Mouse (Mus musculus) splenic B cell, adult 2 months (primary cell): Measurements from ENCODE around the gene Itm2c.

Experiments used
- DNase-seq: peaks from one replicate; pipeline ENCODE4 v3.0.0-alpha.2; 2011; ENCODE audit warnings: low read depth, low spot score
- H3K27me3 ChIP-seq: 2 replicates; pipeline ENCODE4 v1.6.1; 2012; ENCODE audit warnings: mild to moderate bottlenecking, low read length, moderate library complexity, mixed read lengths; ENCODE audit not compliant: control insufficient read depth, poor library complexity, insufficient read depth, severe bottlenecking
- H3K36me3 ChIP-seq: 2 replicates; pipeline ENCODE4 v1.6.1; 2012; ENCODE audit warnings: mild to moderate bottlenecking, low read length, moderate library complexity, mixed read lengths; ENCODE audit not compliant: control insufficient read depth, poor library complexity, insufficient read depth, severe bottlenecking

Itm2c gene

GRCm38 (mm10) chr1:85894748-85895360 lies 773 bp downstream of the Itm2c start:
- H3K27me3 ChIP-seq = no peaks in the 10 kb centered on the region
- DNase-seq = peak; percentile 22

GRCm38 (mm10) chr1:85895391-85895837 lies 1.3 kb downstream of the Itm2c start:
- peak; percentile 82 for DNase-seq
- Histone ChIP-seq H3K27me3 (no peaks in the 10 kb centered on the region), H3K36me3 (no peaks in the 10 kb centered on the region)

More at GRCm38 (mm10) chr1:85894748-85895360, 773 bp downstream of the Itm2c start:
- no peaks in the 10 kb centered on the region for H3K36me3 ChIP-seq

DNA sequence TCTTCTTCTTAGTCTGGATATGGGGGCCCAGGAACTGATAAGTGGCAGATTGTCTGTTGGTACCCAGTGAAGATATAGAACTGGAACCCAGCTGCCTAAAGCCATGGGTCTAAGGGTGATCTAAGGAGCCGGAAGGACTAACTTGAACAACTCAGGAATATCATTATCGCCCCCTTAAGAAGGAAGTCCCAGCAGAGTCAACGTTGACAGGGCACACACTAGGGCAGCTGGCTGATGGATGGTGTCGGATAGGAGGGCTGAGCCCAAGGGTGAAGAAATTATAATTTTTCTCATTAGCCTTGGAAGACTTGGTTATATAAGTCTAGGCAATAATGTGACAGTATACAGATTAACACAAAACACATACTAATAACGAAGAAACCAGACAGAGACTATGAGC lies 2.0 kb downstream of the Itm2c start:
- H3K27me3 ChIP-seq = no peaks in the 10 kb centered on the region
- H3K36me3 ChIP-seq = no peaks in the 10 kb centered on the region
- no peak for DNase-seq

- Histone ChIP-seq H3K27me3 (no peaks in the 10 kb centered on the region), H3K36me3 (no peaks in the 10 kb centered on the region)
- DNase-seq = peak; percentile 38
These were observed 3.0 kb downstream of the Itm2c start for GRCm38 (mm10) chr1:85896781-85897700.

DNA sequence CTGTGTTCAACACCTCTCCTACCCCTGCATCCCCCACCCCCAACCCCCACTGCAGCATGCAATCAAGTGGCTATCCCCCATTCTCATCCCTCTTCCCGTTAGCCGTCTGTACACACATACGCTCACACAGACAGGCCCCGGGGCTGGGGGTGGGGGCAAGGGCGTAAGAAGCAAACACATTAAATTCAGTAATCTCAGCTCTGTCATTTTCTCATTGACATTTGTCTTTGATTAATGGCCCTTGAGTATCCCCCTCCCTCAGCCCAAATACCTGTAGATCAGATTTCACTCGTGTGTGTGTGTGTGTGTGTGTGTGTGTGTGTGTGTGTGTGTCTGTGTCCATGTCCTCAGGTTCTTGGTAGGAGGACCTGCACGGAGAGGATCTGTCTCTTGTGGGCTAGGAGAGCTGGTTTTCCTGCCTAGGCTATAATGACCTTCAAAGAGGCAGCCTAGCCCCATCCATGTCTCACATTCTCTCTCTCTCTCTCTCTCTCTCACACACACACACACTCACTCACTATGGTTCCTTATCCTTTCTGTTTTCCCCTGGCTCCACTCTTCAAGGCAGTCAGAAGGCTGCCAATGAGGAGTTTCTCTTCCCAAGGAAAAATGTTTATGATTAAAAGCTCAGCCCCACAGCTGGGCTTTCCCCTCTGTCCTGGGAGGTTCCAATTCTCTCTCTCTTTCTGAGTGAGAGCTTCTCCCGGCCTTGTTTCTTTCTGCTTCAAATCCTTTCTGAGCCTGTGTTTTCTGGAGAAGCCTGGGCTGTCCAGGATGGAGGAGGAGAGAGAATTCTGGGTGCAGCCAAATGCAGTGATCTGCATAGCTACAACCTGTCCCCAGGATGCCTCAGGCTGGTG lies 4.0 kb downstream of the Itm2c start:
- no peak for DNase-seq
- no peaks in the 10 kb centered on the region for H3K27me3 ChIP-seq
- H3K36me3 ChIP-seq = no peaks in the 10 kb centered on the region

DNA sequence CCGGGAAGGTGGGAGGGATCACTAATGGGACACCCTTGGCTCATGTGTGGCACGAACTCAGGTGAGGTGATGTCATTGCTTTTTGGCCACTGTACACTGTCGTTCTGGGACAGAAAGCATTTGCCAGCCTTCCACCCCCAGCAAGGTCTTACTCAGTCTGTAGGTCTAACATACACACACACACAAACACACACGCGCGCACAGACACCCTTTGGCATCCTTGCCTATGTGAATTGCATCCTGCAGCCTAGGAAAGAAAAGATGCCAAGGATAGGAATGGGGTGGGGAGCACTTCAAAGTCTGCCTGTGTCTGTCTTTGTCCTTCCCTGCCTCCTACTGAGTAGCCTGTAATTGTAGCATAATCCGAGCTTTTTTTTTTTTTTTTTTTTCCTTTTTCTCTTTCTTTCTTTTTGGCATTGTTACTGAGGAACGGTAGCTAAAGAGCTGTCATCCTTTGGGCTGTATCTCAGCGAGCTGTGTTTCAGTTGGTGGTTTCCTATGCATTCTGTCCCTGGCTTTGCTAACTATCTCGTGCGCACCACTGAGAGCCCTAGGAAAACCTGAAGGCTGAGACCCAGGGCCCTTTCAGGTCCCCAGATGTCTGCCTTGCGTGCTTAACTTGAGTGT lies 4.8 kb downstream of the Itm2c start:
- DNase-seq = no peak
- H3K27me3 ChIP-seq = no peaks in the 10 kb centered on the region
- H3K36me3 ChIP-seq = no peaks in the 10 kb centered on the region

DNA sequence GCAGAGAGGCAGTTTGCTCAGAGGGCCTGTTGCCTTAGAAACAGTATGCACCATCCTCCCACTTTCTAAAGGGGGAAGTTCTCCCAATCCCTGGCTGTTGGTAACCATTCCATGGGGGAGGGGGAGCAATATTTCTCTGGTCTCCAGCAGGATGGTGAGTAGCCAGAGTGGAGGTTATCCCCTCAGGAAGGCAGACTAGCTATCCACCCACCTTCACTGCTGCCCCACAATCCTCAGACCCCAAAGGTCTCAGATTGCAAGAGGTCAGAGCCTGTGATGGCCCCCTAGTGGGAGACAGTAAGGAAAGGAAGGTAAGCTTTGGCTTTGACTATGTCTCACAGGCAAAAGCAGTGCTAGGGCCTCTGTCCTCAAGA lies 5.3 kb downstream of the Itm2c start:
- no peaks in the 10 kb centered on the region for H3K36me3 ChIP-seq
- DNase-seq = no peak
- H3K27me3 ChIP-seq = no peaks in the 10 kb centered on the region

DNA sequence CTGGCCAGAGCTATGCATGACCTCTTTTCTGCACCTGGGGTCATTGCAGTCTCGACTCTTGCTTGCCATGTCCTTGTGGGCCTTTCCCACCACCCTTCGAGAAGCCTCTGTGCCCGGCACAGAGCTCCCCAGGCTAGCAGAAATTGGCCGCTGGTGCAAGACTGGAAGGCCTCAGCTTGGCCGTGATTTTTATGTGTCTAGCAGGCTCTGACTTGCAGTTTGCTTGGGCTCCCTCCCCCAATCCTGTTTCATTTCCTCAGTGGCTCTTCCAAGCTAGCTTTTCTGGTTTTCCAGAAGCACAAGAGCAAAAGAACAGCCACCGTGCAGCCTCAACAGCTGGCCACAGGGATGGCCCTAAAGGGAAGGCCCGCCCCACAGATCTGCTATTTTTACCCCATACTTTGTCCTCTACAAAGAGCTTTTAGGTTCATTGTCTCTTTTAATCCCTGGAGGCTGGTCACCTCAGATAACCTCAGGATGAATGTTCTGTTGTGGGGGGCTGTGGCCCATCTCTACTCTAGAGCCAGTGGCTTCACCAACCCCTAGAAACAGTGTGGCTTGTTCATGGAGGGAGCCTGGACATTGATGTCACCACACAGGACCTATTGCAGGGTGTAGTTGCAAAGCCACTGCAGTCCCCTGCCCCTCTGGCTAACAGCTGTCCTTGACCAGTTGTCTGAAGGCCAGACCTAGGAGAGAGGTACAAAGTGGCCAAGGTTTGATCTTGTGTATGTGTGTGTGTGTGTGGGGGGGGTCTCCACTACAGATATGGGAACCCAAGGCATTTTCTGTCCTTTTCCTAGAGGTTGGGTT lies 6.6 kb downstream of the Itm2c start:
- no peaks in the 10 kb centered on the region for H3K36me3 ChIP-seq
- H3K27me3 ChIP-seq = no peaks in the 10 kb centered on the region
- DNase-seq = no peak

GRCm38 (mm10) chr1:85901516-85902107 lies 7.5 kb downstream of the Itm2c start:
- no peak for DNase-seq

GRCm38 (mm10) chr1:85902108-85902561 lies 8.1 kb downstream of the Itm2c start:
- DNase-seq = no peak
- H3K36me3 ChIP-seq = no peaks in the 10 kb centered on the region
- no peaks in the 10 kb centered on the region for H3K27me3 ChIP-seq

More at GRCm38 (mm10) chr1:85901516-85902107, 7.5 kb downstream of the Itm2c start:
- no peaks in the 10 kb centered on the region for H3K27me3 ChIP-seq
- H3K36me3 ChIP-seq = no peaks in the 10 kb centered on the region

DNA sequence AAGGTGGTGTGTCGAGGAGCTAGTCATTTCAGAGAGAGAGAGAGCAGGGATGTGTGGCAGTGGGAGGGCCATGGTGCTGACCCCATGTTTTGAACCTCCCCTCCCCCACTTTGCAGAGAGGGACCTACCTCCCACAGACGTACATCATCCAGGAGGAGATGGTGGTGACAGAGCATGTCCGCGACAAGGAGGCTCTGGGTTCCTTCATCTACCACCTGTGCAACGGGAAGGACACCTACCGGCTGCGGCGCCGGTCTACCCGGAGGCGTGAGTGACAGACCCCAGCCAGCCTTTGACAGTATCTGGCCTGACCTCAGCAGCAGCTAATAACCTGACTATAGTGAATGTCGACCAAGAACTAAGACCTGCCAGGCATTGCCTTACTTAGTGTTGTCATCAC lies 12.8 kb downstream of the Itm2c start:
- no peak for DNase-seq
- H3K27me3 ChIP-seq = no peaks in the 10 kb centered on the region
- H3K36me3 ChIP-seq = no peaks in the 10 kb centered on the region

GRCm38 (mm10) chr1:85908754-85909590 lies 14.9 kb downstream of the Itm2c start:
- no peaks in the 10 kb centered on the region for H3K36me3 ChIP-seq
- DNase-seq = no peak
- no peaks in the 10 kb centered on the region for H3K27me3 ChIP-seq
